Mouse (Mus musculus): ENCODE data around the gene Lyl1. TPM values are rescaled to one million over a fixed set of nuclear protein-coding genes. Genes with fewer than 3 reads are reported as not detected.

Lyl1 gene
- polyA plus RNA-seq (2014; fragmentation: Nextera tagmentation; extraction: Ambion mirVana): 12.1 and 13.7 TPM in 2 replicates

DNA sequence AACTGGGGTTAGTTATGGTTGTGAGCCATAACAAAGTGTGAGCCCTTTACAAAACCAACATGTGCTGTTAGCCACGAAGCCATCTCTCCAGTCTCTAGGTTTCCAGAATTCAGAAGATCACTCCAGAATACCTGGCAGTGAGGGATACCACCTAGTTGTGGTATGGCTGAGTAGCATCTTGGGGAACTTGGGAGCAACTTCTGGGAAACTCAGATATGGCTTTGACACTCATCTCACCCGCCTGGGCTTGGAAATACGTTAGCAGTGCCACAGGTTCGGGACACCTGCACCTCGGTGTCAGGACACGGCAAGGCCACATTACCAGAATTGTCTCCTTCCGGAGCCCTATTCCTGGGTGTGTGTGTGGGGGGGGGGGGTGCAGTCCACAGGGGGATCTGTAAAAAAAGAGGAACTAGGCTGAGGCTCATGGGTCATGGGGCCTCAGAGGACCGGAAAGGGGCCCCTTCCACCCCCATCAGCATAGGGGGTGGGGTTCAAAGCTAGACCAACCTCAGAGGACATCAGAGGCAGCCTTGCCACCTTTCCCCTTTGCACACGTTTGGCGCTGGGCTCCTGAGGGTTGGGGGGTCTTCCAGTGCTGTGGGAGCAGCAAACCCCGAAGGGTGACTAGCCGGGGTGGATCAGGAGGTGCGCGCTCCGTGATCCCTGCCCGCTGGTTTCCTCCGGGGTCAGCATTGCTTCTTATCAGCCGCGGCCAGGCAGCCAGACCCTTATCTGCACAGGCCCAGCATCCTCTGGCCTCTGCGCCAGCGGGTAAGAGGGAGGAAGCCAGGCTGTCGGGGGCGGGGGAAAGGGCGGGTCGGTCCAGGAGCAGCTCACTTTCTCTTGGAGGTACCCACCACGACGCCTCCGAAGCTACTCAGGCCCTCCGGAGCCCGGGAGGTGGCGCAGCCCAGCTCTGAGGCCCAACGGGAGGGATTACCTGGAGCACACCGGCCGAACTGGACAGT lies at the start of gene Lyl1:
Lyl1 (plus strand) TSS at position 517 of the 971 bp plus-strand sequence.
- Histone ChIP-seq H3K36me3 (ENCODE audit: control insufficient read depth, insufficient read depth, low read length) (peaks cover 34% of the 10 kb centered on the region), H3K27me3 (ENCODE audit: control insufficient read depth, insufficient read depth, low read length) (peaks cover 35% of the 10 kb centered on the region), H3K9me3 (ENCODE audit: control insufficient read depth, low read length) (no peaks in the 10 kb centered on the region), H3K9ac (ENCODE audit: low read length) (peak within 1 kb of the TSS; percentile 72), H3K4me3 (ENCODE audit: control insufficient read depth in 1 of 2, insufficient read depth in 1 of 2, low read depth in 1 of 2, low read length in 2 of 2) (peak within 1 kb of the TSS; percentile 32 to 42), H3K4me2 (ENCODE audit: low read length) (peak within 1 kb of the TSS; percentile 65), H3K4me1 (ENCODE audit: control insufficient read depth in 2 of 2, insufficient read depth in 2 of 2, low read length in 2 of 2) (peaks cover 10 to 31% of the 10 kb centered on the region in 2 experiments; a peak in 3 of 4 replicates), H3K27ac (replicated peaks in 1 of 2; ENCODE audit: control insufficient read depth in 1 of 2, insufficient read depth in 1 of 2, low read depth in 2 of 2, low read length in 2 of 2) (peak within 1 kb of the TSS; percentile 69 to 85)
- peak; percentile 71 for ATAC-seq (ENCODE audit: insufficient number of reproducible peaks, insufficient read depth, low FRiP score, low read depth)
- WGBS: 6% methylated on average over 34 of the region's 34 CpGs

DNA sequence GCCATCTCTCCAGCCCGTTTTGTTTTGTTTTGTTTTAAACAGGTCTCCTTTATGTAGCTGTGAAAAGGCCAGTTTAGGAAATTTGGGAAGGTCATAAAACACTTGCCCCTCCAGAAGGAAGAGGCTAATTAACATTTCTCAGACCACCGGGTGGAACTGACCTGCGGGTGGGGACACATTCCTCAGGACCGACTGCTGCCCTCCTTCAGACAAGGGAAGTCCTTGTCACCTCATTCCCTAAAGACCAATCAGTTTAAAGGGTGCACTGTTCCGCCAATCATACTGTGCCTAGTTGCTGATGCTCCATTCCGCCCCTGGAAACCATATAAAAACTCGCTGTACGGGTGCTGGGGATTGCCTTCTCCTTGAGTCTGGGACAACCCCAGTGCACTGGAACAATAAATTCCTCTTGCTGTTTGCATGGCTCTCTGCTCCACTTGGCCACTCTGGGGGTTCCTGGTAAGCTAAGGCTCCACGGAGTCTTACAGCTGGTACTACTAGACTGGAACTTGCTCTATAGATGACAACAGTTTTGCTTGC lies 48.1 kb upstream of the Lyl1 start:
- no peak overlapping the region; the same call in 1 of the 2 replicates for H3K9ac ChIP-seq (ENCODE audit: low read length)
- peaks cover 21 to 33% of the 10 kb centered on the region in 2 experiments for H3K4me1 ChIP-seq (ENCODE audit: control insufficient read depth in 2 of 2, insufficient read depth in 2 of 2, low read length in 2 of 2)
- no peak overlapping the region for H3K4me2 ChIP-seq (ENCODE audit: low read length)
- H3K9me3 ChIP-seq (ENCODE audit: control insufficient read depth, low read length): no peaks in the 10 kb centered on the region
- H3K4me3 ChIP-seq (ENCODE audit: control insufficient read depth in 1 of 2, insufficient read depth in 1 of 2, low read depth in 1 of 2, low read length in 2 of 2): no peak overlapping the region
- no peak for ATAC-seq (ENCODE audit: insufficient number of reproducible peaks, insufficient read depth, low FRiP score, low read depth)
- H3K27me3 ChIP-seq (ENCODE audit: control insufficient read depth, insufficient read depth, low read length): no peaks in the 10 kb centered on the region
- H3K27ac ChIP-seq (replicated peaks in 1 of 2; ENCODE audit: control insufficient read depth in 1 of 2, insufficient read depth in 1 of 2, low read depth in 2 of 2, low read length in 2 of 2): peak overlapping the region in 1 of 2 experiments; percentile 29; a peak in 2 of 4 replicates
- H3K36me3 ChIP-seq (ENCODE audit: control insufficient read depth, insufficient read depth, low read length): no peaks in the 10 kb centered on the region
- WGBS: 48% methylated on average over 9 of the region's 9 CpGs

DNA sequence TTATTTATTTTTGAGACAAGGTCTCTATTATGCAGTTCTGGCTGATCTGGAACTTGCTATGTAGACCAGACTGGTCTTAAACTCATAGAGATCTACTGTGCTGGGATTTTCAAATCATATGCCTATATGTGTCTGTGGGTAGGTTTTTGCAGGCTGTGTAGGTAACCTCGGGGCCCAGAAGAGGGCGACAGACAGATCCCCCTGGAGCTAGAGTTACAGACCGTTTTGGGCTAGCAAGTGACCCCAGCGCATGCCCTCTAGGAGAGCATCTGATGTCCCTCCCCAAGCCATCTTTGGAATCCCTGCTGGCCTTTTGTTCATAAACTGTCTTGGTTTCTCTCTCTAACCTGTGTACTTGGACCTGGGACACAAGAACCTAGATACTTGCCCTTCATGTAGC lies 46.7 kb upstream of the Lyl1 start:
- 0 out of 2 replicates have a peak overlapping the region, but pooled peaks have one; percentile 86 for H3K4me2 ChIP-seq (ENCODE audit: low read length)
- H3K27me3 ChIP-seq (ENCODE audit: control insufficient read depth, insufficient read depth, low read length): no peaks in the 10 kb centered on the region
- H3K4me1 ChIP-seq (ENCODE audit: control insufficient read depth in 2 of 2, insufficient read depth in 2 of 2, low read length in 2 of 2): peaks cover 21 to 41% of the 10 kb centered on the region in 2 experiments
- 45% methylated on average over 4 of the region's 4 CpGs for WGBS
- ATAC-seq (ENCODE audit: insufficient number of reproducible peaks, insufficient read depth, low FRiP score, low read depth): no peak
- H3K9me3 ChIP-seq (ENCODE audit: control insufficient read depth, low read length): no peaks in the 10 kb centered on the region
- no peaks in the 10 kb centered on the region for H3K36me3 ChIP-seq (ENCODE audit: control insufficient read depth, insufficient read depth, low read length)
- H3K4me3 ChIP-seq (ENCODE audit: control insufficient read depth in 1 of 2, insufficient read depth in 1 of 2, low read depth in 1 of 2, low read length in 2 of 2): no peak overlapping the region
- H3K9ac ChIP-seq (ENCODE audit: low read length): no peak overlapping the region
- H3K27ac ChIP-seq (replicated peaks in 1 of 2; ENCODE audit: control insufficient read depth in 1 of 2, insufficient read depth in 1 of 2, low read depth in 2 of 2, low read length in 2 of 2): peak overlapping the region; percentile 69 to 98

DNA sequence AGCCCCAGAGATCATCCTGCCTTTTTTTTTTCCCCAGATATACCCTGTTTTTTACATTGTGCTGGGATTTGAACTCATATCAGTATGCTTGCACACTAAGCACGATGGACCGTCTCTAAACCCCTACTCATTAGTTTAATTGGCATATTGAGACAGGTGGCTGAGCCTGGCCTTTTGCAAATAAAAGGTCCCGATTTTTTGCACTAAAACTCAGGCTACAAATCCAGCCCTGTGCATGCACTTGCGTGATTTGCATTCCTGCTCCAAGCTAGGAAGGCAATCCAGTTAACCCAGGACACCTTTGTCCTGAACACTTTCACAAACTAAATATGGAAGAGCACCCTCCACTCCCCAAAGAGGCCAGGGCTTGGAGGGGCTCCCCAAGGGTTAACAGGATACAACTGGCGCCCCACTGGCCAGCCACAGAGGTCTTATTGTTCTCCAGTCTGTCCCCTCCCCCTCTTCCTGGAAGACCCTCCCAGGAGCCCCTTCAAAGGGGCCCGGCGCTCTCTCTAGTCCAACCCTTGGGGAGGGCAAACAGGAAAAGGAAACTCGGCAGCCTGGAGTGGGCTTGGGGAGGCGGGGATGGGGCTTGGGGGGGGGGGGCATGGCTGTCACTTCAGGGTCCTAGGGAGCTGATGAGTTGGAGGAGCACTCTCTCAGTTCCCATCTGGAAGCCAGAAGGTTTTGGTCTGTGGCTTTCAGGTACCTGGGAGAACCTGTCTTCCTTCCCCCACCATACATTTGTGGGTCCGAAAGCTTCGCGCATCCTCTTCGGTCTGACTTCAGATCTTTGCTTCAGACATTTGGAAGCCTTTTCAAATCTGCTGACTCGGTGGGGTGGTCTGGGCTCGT lies 45.7 kb upstream of the Lyl1 start:
- 8% methylated on average over 14 of the region's 15 CpGs for WGBS
- Histone ChIP-seq H3K9me3 (ENCODE audit: control insufficient read depth, low read length) (no peaks in the 10 kb centered on the region), H3K36me3 (ENCODE audit: control insufficient read depth, insufficient read depth, low read length) (no peaks in the 10 kb centered on the region), H3K4me3 (ENCODE audit: control insufficient read depth in 1 of 2, insufficient read depth in 1 of 2, low read depth in 1 of 2, low read length in 2 of 2) (peak overlapping the region; percentile 46 to 54), H3K4me1 (ENCODE audit: control insufficient read depth in 2 of 2, insufficient read depth in 2 of 2, low read length in 2 of 2) (peaks cover 26 to 47% of the 10 kb centered on the region in 2 experiments), H3K4me2 (ENCODE audit: low read length) (peak overlapping the region; percentile 86), H3K27me3 (ENCODE audit: control insufficient read depth, insufficient read depth, low read length) (no peaks in the 10 kb centered on the region), H3K27ac (replicated peaks in 1 of 2; ENCODE audit: control insufficient read depth in 1 of 2, insufficient read depth in 1 of 2, low read depth in 2 of 2, low read length in 2 of 2) (peak overlapping the region; percentile 98 to 99), H3K9ac (ENCODE audit: low read length) (peak overlapping the region; percentile 83)
- ATAC-seq (ENCODE audit: insufficient number of reproducible peaks, insufficient read depth, low FRiP score, low read depth): peak; percentile 67

DNA sequence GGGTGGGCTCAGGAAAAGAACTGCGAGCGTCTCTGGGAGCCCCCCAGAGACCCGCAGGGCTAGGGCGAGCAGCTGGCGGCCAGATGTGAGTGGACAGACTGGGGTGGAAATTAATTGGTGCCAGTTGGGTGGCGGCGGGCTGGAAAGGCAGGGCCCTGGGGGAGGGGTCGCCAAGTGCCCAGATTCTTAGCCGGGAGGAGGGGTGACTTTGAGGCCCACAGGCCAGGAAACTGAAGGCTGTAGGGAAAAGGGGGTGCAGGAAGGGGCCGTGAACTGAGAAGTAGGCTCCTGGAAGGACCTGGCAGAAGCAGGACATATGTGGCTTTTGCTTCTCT lies 45.1 kb upstream of the Lyl1 start:
- H3K9ac ChIP-seq (ENCODE audit: low read length): peak overlapping the region; percentile 83
- H3K36me3 ChIP-seq (ENCODE audit: control insufficient read depth, insufficient read depth, low read length): no peaks in the 10 kb centered on the region
- H3K4me3 ChIP-seq (ENCODE audit: control insufficient read depth in 1 of 2, insufficient read depth in 1 of 2, low read depth in 1 of 2, low read length in 2 of 2): peak overlapping the region; percentile 46 to 54
- no peaks in the 10 kb centered on the region for H3K27me3 ChIP-seq (ENCODE audit: control insufficient read depth, insufficient read depth, low read length)
- peak overlapping the region; percentile 86 for H3K4me2 ChIP-seq (ENCODE audit: low read length)
- ATAC-seq (ENCODE audit: insufficient number of reproducible peaks, insufficient read depth, low FRiP score, low read depth): no peak
- no peaks in the 10 kb centered on the region for H3K9me3 ChIP-seq (ENCODE audit: control insufficient read depth, low read length)
- peak overlapping the region; percentile 98 to 99 for H3K27ac ChIP-seq (replicated peaks in 1 of 2; ENCODE audit: control insufficient read depth in 1 of 2, insufficient read depth in 1 of 2, low read depth in 2 of 2, low read length in 2 of 2)
- peaks cover 26 to 53% of the 10 kb centered on the region in 2 experiments for H3K4me1 ChIP-seq (ENCODE audit: control insufficient read depth in 2 of 2, insufficient read depth in 2 of 2, low read length in 2 of 2)
- 4% methylated on average over 10 of the region's 10 CpGs for WGBS

DNA sequence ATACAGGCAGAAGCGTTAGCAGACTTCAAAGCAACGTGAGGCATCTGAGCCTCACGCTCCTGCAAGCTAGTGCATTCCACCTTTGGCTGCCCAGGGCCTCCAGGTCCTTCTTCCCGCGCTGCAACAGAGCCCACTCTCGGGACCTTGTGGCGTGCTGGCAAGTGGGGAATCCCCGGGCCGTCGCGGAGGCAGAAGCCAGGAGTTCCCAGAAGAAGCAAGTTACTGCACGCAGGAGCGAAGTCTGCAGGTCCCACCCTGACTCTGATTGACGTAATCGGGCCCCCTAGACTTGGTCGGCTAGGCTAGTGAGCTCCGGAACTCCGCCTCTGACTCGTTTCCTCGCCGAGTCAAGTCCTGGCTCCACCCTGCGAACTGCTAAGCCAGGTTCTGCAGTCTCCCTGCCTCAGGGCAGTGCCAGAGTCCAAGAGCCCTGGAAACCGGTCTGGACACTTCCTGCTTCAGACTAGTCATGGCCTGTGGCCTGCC lies 44.6 kb upstream of the Lyl1 start:
- H3K4me3 ChIP-seq (ENCODE audit: control insufficient read depth in 1 of 2, insufficient read depth in 1 of 2, low read depth in 1 of 2, low read length in 2 of 2): peak overlapping the region; percentile 46 to 54
- H3K9ac ChIP-seq (ENCODE audit: low read length): peak overlapping the region; percentile 83
- no peaks in the 10 kb centered on the region for H3K9me3 ChIP-seq (ENCODE audit: control insufficient read depth, low read length)
- 1% methylated on average over 23 of the region's 23 CpGs for WGBS
- H3K27me3 ChIP-seq (ENCODE audit: control insufficient read depth, insufficient read depth, low read length): no peaks in the 10 kb centered on the region
- peak; percentile 71 for ATAC-seq (ENCODE audit: insufficient number of reproducible peaks, insufficient read depth, low FRiP score, low read depth)
- peak overlapping the region; percentile 86 for H3K4me2 ChIP-seq (ENCODE audit: low read length)
- H3K27ac ChIP-seq (replicated peaks in 1 of 2; ENCODE audit: control insufficient read depth in 1 of 2, insufficient read depth in 1 of 2, low read depth in 2 of 2, low read length in 2 of 2): peak overlapping the region; percentile 98 to 99
- peaks cover 26 to 53% of the 10 kb centered on the region in 2 experiments for H3K4me1 ChIP-seq (ENCODE audit: control insufficient read depth in 2 of 2, insufficient read depth in 2 of 2, low read length in 2 of 2)
- H3K36me3 ChIP-seq (ENCODE audit: control insufficient read depth, insufficient read depth, low read length): no peaks in the 10 kb centered on the region

DNA sequence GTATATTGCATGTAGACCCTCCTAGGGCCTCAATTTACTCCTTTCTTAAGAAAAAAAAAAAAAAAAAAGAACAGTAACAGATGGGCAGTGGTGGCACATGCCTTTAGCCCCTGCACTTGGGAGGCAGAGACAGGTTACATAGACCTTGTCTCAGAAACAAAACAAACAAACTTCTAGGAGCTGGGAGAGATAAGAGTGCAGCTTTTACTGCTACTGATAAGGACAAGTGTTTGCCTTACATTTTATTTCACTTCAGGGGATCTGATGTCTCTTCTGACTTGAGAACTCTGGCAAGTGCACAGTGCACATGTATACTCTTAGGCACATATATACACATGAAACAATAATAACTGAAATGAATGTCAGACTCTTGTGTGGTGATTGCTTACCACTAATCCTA lies 44.1 kb upstream of the Lyl1 start:
- no peak for ATAC-seq (ENCODE audit: insufficient number of reproducible peaks, insufficient read depth, low FRiP score, low read depth)
- Histone ChIP-seq H3K9me3 (ENCODE audit: control insufficient read depth, low read length) (no peaks in the 10 kb centered on the region), H3K4me3 (ENCODE audit: control insufficient read depth in 1 of 2, insufficient read depth in 1 of 2, low read depth in 1 of 2, low read length in 2 of 2) (peak overlapping the region; percentile 46 to 54; a peak in 3 of 4 replicates), H3K27ac (replicated peaks in 1 of 2; ENCODE audit: control insufficient read depth in 1 of 2, insufficient read depth in 1 of 2, low read depth in 2 of 2, low read length in 2 of 2) (peak overlapping the region; percentile 98 to 99), H3K4me1 (ENCODE audit: control insufficient read depth in 2 of 2, insufficient read depth in 2 of 2, low read length in 2 of 2) (peaks cover 26 to 53% of the 10 kb centered on the region in 2 experiments), H3K36me3 (ENCODE audit: control insufficient read depth, insufficient read depth, low read length) (no peaks in the 10 kb centered on the region), H3K9ac (ENCODE audit: low read length) (peak overlapping the region; percentile 83), H3K27me3 (ENCODE audit: control insufficient read depth, insufficient read depth, low read length) (no peaks in the 10 kb centered on the region), H3K4me2 (ENCODE audit: low read length) (peak overlapping the region; percentile 86)

All from heart, embryonic 14.5 days (tissue).